Comparison of ENCODE assay signal across 13 mouse cellular contexts in genomic region chr11:47876633-47877170, GRCm38 (mm10).
"Had no signal": no experiment of that assay in that cellular context is flagged by ENCODE, and none has a peak within 500 bp of the region (broad histone marks: within the 10 kb centered on the region; RNA-seq: fewer than 3 reads in every experiment).

No protein-coding gene starts in this region.

- H3K4me2 ChIP-seq: limb, embryonic 13.5 days had no signal

- H3K9me3 ChIP-seq: limb, embryonic 13.5 days had no signal

- H3K27ac ChIP-seq: layer of hippocampus, adult 2 months; limb, embryonic 13.5 days; liver, embryonic 14.5 days had no signal

- H3K36me3 ChIP-seq: limb, embryonic 13.5 days had no signal

- DNase-seq: kidney, adult 11 months; kidney, postnatal 10 days; kidney, postnatal 4 days; left cerebral cortex, postnatal 4 days; lung, adult 18-20 months; retina, postnatal 1 day; right cerebral cortex, postnatal 4 days; spleen, adult 18-20 months; thymus, adult 2 months; thymus, postnatal 25 days had no signal

- H3K4me1 ChIP-seq: limb, embryonic 13.5 days had no signal

- H3K9ac ChIP-seq: limb, embryonic 13.5 days; liver, embryonic 14.5 days had no signal

- H3K27me3 ChIP-seq: limb, embryonic 13.5 days had no signal

- H3K4me3 ChIP-seq: layer of hippocampus, adult 2 months; limb, embryonic 13.5 days had no signal
